Mouse (Mus musculus) heart, embryonic 12.5 days (tissue): ENCODE measurements around the gene Cntn5. TPM values are rescaled to one million over a fixed set of nuclear protein-coding genes. Genes with fewer than 3 reads are reported as not detected.

Source experiments
- ATAC-seq: fragments of 200-750 bp; cut with Nextera tagmentation; 2 replicates; pipeline ENCODE4 v1.8.0; 2017; ENCODE audit warnings: moderate TSS enrichment, moderate library complexity; ENCODE audit not compliant: insufficient number of reproducible peaks, low FRiP score
- H3K27ac ChIP-seq: fragments of 300-500 bp; sonication (generic); 2 replicates; pipeline ENCODE4 v1.5.1; 2016; ENCODE audit warnings: mild to moderate bottlenecking, moderate library complexity; ENCODE audit not compliant: poor library complexity, severe bottlenecking
- H3K27me3 ChIP-seq: fragments of 300-500 bp; sonication (generic); replicated peaks from 2 replicates; pipeline ENCODE4 v1.6.1; 2016; ENCODE audit warnings: mild to moderate bottlenecking, moderate library complexity
- H3K36me3 ChIP-seq: fragments of 300-500 bp; sonication (generic); 2 replicates; pipeline ENCODE4 v1.6.1; 2016; ENCODE audit warnings: mild to moderate bottlenecking, moderate library complexity
- H3K4me1 ChIP-seq: fragments of 300-500 bp; sonication (generic); replicated peaks from 2 replicates; pipeline ENCODE4 v1.6.1; 2016; ENCODE audit warnings: mild to moderate bottlenecking
- H3K4me2 ChIP-seq: fragments of 300-500 bp; sonication (generic); 2 replicates; pipeline ENCODE4 v1.6.1; 2016; ENCODE audit warnings: mild to moderate bottlenecking, moderate library complexity
- H3K4me3 ChIP-seq: fragments of 300-500 bp; sonication (generic); 2 replicates; pipeline ENCODE4 v1.5.1; 2016; ENCODE audit warnings: mild to moderate bottlenecking
- H3K9ac ChIP-seq: fragments of 300-500 bp; sonication (generic); 2 replicates; pipeline ENCODE4 v1.6.1; 2016; ENCODE audit warnings: mild to moderate bottlenecking, moderate library complexity
- H3K9me3 ChIP-seq: fragments of 300-500 bp; sonication (generic); replicated peaks from 2 replicates; pipeline ENCODE4 v1.6.1; 2016; ENCODE audit warnings: mild to moderate bottlenecking, moderate library complexity
- WGBS: fragments of 180-500 bp; shearing (Covaris S2); methylation state at CpG from one replicate; pipeline ENCODE4 v1.1.7; 2016; 5-methylcytosine and 5-hydroxymethylcytosine counted together
- polyA plus RNA-seq: library from polyadenylated mRNA; unstranded; fragments of >200 nt; fragmentation: Nextera tagmentation; extraction: Ambion mirVana; gene quantifications from 2 replicates; pipeline ENCODE4 v1.2.1, GENCODE M21; 2016

Cntn5 gene
- 0.08 TPM in 1 of 2 replicates, not detected in the other for polyA plus RNA-seq

DNA sequence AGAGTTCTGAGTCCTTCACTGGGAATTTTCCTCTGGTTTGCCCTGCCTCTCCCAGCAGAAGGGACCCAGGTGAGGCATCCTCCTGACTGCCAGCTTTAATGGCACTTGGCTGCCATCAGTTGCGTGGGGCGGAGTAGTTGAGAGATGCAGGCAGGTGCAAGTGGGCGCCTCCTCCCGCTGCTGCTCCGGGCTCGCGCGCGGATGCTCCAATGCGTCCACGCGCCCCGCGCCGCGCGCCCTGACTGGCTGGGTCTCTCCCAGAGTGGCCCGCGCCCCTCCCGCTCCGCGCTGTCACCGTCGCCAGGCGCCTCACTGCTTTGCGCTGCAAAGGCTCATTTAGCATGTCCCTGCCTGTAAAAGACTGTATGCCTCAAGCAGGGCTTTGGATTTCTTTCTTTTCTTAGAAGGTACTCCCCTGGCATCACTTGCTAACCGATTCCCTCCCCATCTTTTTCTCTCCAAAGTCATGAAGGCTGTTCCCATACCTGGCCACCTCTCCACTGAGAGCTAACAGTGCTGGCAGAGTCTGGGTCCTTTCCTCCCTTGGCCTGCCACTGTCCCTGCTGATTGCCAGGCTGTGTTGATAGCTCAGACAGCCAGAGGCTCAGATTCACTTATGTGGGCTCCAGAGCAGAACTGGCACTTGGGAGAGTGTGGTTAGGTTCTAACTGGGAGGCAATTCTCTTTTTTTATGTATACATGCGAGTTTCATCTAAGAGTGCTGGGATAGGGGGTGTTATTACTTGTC is at the start of gene Cntn5:
Cntn5 (minus strand) TSS at position 160 of the 748 bp plus-strand sequence.
- Histone ChIP-seq H3K36me3 (no peaks in the 10 kb centered on the region), H3K27me3 (peaks cover 14% of the 10 kb centered on the region), H3K4me3 (peak within 1 kb of the TSS; percentile 21), H3K4me1 (0 out of 2 replicates have a peak, but pooled peaks cover 5% of the 10 kb centered on the region), H3K27ac (no peak within 1 kb of the TSS), H3K9ac (no peak within 1 kb of the TSS), H3K9me3 (no peaks in the 10 kb centered on the region), H3K4me2 (peak within 1 kb of the TSS; percentile 65)
- no peak for ATAC-seq
- WGBS = 4% methylated on average over 28 of the region's 28 CpGs

DNA sequence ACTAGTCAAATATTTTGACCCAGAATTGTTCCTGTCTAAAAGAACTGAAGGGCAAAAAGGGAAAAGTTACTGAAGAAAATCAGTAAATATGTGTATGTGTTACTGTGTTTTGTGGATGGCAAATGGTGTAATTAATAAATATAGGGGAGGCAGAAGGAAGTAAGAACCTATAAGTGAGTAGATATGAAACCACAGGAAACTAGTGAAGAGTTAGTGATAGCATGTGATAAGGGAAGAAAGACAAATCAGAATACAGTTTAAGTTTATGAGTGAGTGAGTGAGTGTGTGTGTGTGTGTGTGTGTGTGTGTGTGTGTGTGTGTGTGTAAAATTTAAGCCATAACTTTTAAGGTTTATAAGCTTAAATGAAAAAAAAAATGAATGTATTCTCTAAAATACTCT is 45.9 kb upstream of the Cntn5 start:
- Histone ChIP-seq H3K27me3 (no peaks in the 10 kb centered on the region), H3K4me3 (no peak overlapping the region), H3K4me2 (no peak overlapping the region), H3K4me1 (no peaks in the 10 kb centered on the region), H3K9ac (no peak overlapping the region), H3K9me3 (no peaks in the 10 kb centered on the region), H3K27ac (no peak overlapping the region), H3K36me3 (no peaks in the 10 kb centered on the region)
- no peak for ATAC-seq

DNA sequence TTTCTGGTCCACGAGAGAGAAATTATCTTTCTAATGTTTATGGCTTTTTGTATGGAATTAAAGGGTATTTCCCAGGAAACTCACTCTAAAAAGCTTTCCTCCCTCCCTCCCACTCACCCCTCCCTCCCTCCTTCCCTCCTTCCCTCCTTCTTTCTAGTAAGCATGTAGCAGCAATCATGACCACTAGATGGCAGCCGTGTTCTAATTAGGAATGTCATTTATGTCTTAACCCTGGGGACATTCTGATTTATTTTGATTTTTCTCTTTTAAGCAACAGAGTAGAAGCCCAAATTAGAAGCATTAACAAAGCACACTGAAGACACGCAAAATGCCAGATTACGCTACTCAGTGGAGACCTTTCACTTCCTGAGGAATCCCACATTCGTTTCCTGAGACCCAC is 5.0 kb upstream of the Cntn5 start:
- 26% methylated on average over 5 of the region's 5 CpGs for WGBS
- H3K4me1 ChIP-seq = 0 out of 2 replicates have a peak, but pooled peaks cover 2% of the 10 kb centered on the region

DNA sequence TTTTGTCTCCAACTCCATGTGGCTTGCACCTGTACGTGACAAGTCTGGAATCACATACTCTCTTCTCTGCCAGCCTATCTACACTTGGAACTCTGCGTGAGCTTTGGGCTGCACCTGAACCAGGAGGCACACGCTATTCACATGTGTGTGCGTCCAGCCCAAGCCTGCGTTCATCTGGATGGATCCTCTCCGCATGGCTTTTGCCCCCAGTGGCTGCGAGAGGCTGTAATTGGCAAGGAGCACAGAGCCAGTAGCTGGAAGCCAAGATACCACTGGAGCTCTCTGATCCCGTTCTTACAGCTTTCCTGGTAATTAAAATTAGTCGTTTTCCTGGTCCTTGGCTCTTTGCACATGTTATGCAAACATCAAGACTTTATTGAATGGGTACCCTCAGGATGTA is 1.1 kb upstream of the Cntn5 start:
- Histone ChIP-seq H3K9me3 (no peaks in the 10 kb centered on the region), H3K4me2 (no peak overlapping the region), H3K27me3 (peaks cover 14% of the 10 kb centered on the region), H3K9ac (no peak overlapping the region), H3K4me3 (no peak overlapping the region), H3K27ac (no peak overlapping the region), H3K36me3 (no peaks in the 10 kb centered on the region), H3K4me1 (0 out of 2 replicates have a peak, but pooled peaks cover 5% of the 10 kb centered on the region)
- 71% methylated on average over 9 of the region's 9 CpGs for WGBS
- no peak for ATAC-seq

More for the DNA sequence above, 5.0 kb upstream of the Cntn5 start:
- H3K9me3 ChIP-seq = no peaks in the 10 kb centered on the region
- no peak for ATAC-seq
- peaks cover 10% of the 10 kb centered on the region for H3K27me3 ChIP-seq
- H3K27ac ChIP-seq = no peak overlapping the region
- H3K4me2 ChIP-seq = no peak overlapping the region
- H3K9ac ChIP-seq = no peak overlapping the region
- no peak overlapping the region for H3K4me3 ChIP-seq
- no peaks in the 10 kb centered on the region for H3K36me3 ChIP-seq

DNA sequence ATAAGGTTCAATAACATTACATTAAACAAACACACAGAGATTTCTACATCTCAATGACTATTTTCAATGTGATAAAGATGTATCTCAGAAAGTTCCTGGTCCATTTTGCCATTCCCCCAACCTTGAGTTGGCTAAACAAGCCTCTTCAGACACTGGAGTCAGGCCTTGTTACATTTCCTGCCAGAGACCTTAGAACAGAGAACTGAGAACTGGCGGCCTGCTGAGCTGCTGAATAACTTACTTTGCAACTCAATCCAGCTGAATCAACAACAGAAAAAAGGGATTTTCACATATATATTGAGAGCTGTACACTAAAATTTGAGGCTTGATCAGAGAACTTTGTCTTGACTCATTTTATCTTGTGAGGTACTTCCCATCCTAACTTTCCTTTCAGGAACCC is 24.8 kb downstream of the Cntn5 start:
- Histone ChIP-seq H3K4me1 (no peaks in the 10 kb centered on the region), H3K27ac (no peak overlapping the region), H3K27me3 (no peaks in the 10 kb centered on the region), H3K9ac (no peak overlapping the region), H3K36me3 (no peaks in the 10 kb centered on the region), H3K4me2 (no peak overlapping the region), H3K4me3 (no peak overlapping the region), H3K9me3 (no peaks in the 10 kb centered on the region)
- no peak for ATAC-seq
- 51% methylated on average over 1 of the region's 1 CpGs for WGBS

DNA sequence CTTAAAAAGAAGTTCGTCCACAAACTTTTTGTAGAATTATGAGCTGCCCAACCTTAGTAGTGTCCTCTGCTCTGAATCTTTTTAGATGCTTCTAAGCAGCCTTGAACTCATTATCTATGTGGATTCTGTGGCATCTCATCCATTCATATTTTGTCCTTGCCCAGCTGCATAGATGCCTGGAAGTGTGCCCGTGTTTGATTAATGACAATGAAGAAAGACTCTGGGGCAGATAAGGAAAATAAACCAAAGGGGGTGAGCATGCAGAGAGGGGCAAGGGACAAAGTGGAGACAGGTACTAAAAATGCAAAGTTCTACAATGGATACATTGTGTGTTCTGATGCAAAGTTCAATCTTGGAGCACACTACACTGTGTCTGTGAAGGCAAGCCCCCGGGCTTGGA is 30.7 kb downstream of the Cntn5 start:
- Histone ChIP-seq H3K4me3 (no peak overlapping the region), H3K4me1 (no peaks in the 10 kb centered on the region), H3K9ac (no peak overlapping the region), H3K4me2 (no peak overlapping the region), H3K36me3 (no peaks in the 10 kb centered on the region), H3K27me3 (no peaks in the 10 kb centered on the region), H3K27ac (no peak overlapping the region), H3K9me3 (no peaks in the 10 kb centered on the region)
- WGBS = 63% methylated on average over 3 of the region's 3 CpGs
- no peak for ATAC-seq

DNA sequence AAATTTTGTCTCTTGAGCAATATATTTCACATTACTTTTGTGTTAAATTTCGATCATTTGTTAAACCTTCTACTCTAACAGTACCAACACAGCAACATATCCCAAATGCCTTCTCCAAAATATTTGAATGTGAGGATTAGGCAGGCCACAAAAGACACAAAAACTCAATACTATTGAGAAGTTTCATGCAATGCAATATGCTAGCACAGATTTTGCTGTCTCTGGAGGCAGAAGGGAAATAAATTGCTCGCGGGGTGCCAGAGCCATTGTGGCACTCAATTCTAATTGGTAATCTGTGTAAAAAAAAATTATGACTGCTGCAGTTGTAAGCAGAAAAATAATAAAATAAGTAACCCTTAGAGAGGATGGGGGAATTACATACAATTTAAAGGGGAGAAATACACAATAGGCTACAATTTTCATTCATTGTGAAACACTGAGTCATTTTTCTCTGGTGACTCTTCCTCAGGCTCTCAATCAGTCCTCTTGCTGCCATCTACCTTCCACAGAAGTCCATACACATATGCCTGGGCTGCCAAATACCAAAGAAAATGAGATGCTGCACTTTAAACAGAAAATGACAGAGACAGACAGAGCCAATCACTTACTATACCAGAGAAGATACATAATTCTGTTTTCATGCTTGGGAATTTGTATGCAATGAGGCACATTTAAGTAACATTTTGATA is 48.2 kb downstream of the Cntn5 start:
- Histone ChIP-seq H3K4me2 (no peak overlapping the region), H3K9me3 (no peaks in the 10 kb centered on the region), H3K4me3 (no peak overlapping the region), H3K4me1 (no peaks in the 10 kb centered on the region), H3K27me3 (no peaks in the 10 kb centered on the region), H3K27ac (no peak overlapping the region), H3K9ac (no peak overlapping the region), H3K36me3 (no peaks in the 10 kb centered on the region)
- WGBS = 86% methylated on average over 3 of the region's 3 CpGs
- no peak for ATAC-seq

DNA sequence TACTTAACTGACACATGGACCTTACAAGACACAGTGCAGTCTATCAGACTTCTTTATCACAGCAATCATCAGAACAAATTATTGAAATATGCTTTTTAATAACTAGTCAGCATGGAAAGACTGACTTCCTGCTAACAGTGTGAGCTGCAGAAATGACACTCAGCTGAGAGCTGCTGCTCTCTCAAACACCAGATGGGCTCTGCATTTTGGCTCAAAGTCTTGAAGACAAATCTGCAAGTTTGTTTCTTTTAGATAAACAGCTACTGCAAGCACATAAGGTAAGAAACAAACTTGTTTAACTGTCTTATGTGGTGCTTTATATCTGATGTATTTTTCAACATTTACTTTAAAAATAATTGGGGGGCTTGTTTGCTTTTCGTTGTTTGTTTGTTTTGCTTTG is 87.9 kb downstream of the Cntn5 start:
- Histone ChIP-seq H3K4me1 (no peaks in the 10 kb centered on the region), H3K27me3 (no peaks in the 10 kb centered on the region), H3K4me3 (no peak overlapping the region), H3K4me2 (no peak overlapping the region), H3K9ac (no peak overlapping the region), H3K27ac (no peak overlapping the region), H3K9me3 (no peaks in the 10 kb centered on the region), H3K36me3 (no peaks in the 10 kb centered on the region)
- WGBS = 65% methylated on average over 1 of the region's 1 CpGs
- no peak for ATAC-seq

DNA sequence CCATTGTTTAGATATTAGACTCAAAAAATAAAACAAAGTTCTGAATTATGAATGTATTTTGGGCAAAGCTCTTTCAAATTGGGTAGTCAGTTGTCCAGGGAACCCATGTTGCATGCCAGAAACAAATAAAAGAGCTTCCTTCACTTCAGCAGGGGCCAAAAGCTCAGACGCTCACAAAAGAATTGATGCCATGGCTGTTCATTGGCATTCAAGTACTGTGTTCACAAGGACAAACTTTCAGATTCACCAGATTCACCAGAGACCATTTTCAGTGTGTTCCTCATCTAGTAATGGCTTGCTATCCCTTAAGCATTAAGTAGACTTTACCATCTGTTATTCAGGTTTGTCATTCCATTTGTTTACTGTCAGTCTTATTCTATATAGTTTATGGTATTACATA is 107.4 kb downstream of the Cntn5 start:
- 79% methylated on average over 1 of the region's 1 CpGs for WGBS
- H3K27me3 ChIP-seq = no peaks in the 10 kb centered on the region
- no peak for ATAC-seq
- H3K4me3 ChIP-seq = no peak overlapping the region
- H3K27ac ChIP-seq = no peak overlapping the region
- no peak overlapping the region for H3K9ac ChIP-seq
- no peaks in the 10 kb centered on the region for H3K9me3 ChIP-seq
- H3K4me1 ChIP-seq = no peaks in the 10 kb centered on the region
- no peaks in the 10 kb centered on the region for H3K36me3 ChIP-seq
- H3K4me2 ChIP-seq = no peak overlapping the region

DNA sequence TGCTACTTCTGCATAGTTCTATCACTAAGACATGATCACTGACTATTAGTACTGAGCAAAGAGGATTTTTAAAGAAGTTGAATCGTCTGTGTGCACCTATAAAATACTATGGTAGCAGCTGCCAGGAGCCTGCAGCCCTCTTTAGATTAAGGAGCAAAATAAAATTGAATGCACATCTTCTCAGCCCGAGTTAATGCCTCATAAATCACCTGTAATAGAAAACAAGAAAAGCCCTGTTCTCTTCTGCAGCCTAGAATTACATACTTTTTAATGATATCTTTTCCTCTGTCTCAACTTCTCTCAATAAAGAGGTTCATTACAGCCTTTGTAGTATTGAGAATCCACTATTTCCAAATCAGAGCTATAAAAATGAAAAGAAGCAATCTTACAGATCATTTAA is 109.5 kb downstream of the Cntn5 start:
- no peaks in the 10 kb centered on the region for H3K4me1 ChIP-seq
- H3K9me3 ChIP-seq = no peaks in the 10 kb centered on the region
- no peaks in the 10 kb centered on the region for H3K27me3 ChIP-seq
- H3K4me2 ChIP-seq = no peak overlapping the region
- H3K9ac ChIP-seq = no peak overlapping the region
- ATAC-seq = no peak
- H3K4me3 ChIP-seq = no peak overlapping the region
- no peaks in the 10 kb centered on the region for H3K36me3 ChIP-seq
- H3K27ac ChIP-seq = no peak overlapping the region
- WGBS = 55% methylated on average over 2 of the region's 2 CpGs

DNA sequence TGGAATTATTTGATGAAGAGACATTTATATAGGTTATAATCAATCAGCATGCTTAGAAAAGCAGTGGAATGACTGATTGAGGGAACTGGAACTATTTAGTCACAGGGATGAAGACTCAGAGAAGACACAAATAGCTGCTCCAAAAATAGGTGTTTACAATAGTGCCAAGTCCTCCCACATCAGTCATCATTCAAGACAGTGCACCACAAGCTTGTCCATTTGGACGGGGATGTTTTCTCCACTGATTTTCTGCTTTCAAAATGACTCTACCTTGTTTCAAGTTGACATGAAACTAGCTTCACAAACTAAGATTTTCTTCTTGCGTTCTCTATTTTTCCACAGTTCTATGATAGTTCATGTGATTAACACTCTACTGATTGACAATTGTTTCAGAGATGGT is 172.7 kb downstream of the Cntn5 start:
- Histone ChIP-seq H3K9ac (no peak overlapping the region), H3K27ac (no peak overlapping the region), H3K27me3 (no peaks in the 10 kb centered on the region), H3K9me3 (no peaks in the 10 kb centered on the region), H3K4me3 (no peak overlapping the region), H3K4me1 (no peaks in the 10 kb centered on the region), H3K4me2 (no peak overlapping the region), H3K36me3 (no peaks in the 10 kb centered on the region)
- 82% methylated on average over 2 of the region's 2 CpGs for WGBS
- ATAC-seq = no peak
